Mouse (Mus musculus) splenic B cell, adult 2 months (primary cell): ENCODE results near the gene Klhl25.
"Not testable (repeated sequence)": the region's sequence is repeated elsewhere in the genome, so short reads cannot be mapped to it uniquely, and the experiment has no call there.

Experiments used
- DNase-seq: peaks from one replicate; pipeline ENCODE4 v3.0.0-alpha.2; 2011; ENCODE audit warnings: low read depth, low spot score
- H3K27me3 ChIP-seq: 2 replicates; pipeline ENCODE4 v1.6.1; 2012; ENCODE audit warnings: mild to moderate bottlenecking, low read length, moderate library complexity, mixed read lengths; ENCODE audit not compliant: control insufficient read depth, poor library complexity, insufficient read depth, severe bottlenecking
- H3K36me3 ChIP-seq: 2 replicates; pipeline ENCODE4 v1.6.1; 2012; ENCODE audit warnings: mild to moderate bottlenecking, low read length, moderate library complexity, mixed read lengths; ENCODE audit not compliant: control insufficient read depth, poor library complexity, insufficient read depth, severe bottlenecking

Gene Klhl25

GRCm38 (mm10) chr7:75879436-75879835 lies 31.3 kb downstream of the Klhl25 start:
- not testable (repeated sequence) for DNase-seq, H3K36me3 ChIP-seq, H3K27me3 ChIP-seq

- no peak for DNase-seq
- H3K36me3 ChIP-seq = no peaks in the 10 kb centered on the region
- no peaks in the 10 kb centered on the region for H3K27me3 ChIP-seq
These were observed 32.1 kb downstream of the Klhl25 start for GRCm38 (mm10) chr7:75880236-75880635.

- DNase-seq = peak; percentile 88
- no peaks in the 10 kb centered on the region for H3K27me3 ChIP-seq
- H3K36me3 ChIP-seq = no peaks in the 10 kb centered on the region
These were observed 32.5 kb downstream of the Klhl25 start for GRCm38 (mm10) chr7:75880650-75881049.

- Histone ChIP-seq H3K27me3 (no peaks in the 10 kb centered on the region), H3K36me3 (no peaks in the 10 kb centered on the region)
- no peak for DNase-seq
These were observed 33.3 kb downstream of the Klhl25 start for GRCm38 (mm10) chr7:75881376-75881775.

DNA sequence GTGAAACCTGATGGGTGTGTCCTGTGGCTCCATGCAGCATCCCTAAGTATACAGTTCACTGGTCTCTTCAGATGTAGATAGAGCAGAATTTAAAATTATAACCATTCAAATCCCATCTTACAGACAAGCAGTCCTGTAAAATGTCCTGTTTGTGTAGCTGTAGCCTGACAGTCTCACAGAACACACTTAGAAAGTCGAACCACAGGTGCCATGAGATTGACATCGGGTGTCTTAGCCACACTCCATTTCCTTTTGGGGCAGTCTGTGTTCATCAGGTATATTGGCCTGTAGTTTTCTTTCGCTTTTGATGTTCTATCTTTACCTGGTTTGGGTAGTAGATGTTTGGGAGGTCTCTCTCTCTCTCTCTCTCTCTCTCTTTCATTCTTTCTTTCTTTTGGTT lies 33.7 kb downstream of the Klhl25 start:
- Histone ChIP-seq H3K27me3 (no peaks in the 10 kb centered on the region), H3K36me3 (no peaks in the 10 kb centered on the region)
- DNase-seq = no peak

DNA sequence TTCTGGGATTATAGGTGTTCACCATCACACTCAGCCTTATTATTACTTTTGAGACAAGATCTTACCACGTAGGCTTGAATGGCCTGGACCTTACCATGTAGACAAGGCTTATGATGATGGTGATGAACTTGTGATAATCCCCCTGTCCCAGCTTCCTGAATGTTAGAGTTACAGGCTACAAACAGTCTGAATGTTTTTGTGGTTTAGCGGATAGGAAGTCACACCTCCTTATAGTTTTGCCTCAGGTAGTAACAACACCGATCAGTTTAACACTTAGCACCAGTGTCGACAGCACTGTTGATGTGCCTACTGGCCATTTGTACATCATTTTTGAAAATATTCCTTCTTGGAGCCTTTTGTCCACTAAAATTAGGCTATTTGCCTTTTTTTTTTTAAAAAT lies 43.4 kb downstream of the Klhl25 start:
- H3K27me3 ChIP-seq = no peaks in the 10 kb centered on the region
- H3K36me3 ChIP-seq = no peaks in the 10 kb centered on the region
- no peak for DNase-seq

DNA sequence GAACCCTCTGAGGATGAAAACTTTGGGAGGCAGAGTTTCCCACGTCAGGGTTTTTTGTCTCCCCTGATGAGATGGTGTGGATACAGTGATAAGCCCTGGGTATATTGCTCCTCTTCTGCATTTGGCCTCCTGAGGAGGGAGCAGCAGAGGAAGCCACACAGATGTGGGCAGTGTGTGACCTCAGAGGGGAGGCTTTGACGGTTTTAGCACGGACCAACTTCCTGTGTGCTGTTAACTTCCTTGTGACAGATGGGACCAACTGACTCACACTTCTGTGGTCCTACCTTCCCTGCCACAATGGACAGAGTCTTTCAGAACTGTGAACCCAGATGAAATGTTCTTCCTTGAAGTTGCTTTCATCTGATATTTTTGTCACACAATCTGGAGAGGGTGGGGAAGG lies 44.6 kb downstream of the Klhl25 start:
- no peaks in the 10 kb centered on the region for H3K27me3 ChIP-seq
- peak; percentile 38 for DNase-seq
- H3K36me3 ChIP-seq = no peaks in the 10 kb centered on the region

DNA sequence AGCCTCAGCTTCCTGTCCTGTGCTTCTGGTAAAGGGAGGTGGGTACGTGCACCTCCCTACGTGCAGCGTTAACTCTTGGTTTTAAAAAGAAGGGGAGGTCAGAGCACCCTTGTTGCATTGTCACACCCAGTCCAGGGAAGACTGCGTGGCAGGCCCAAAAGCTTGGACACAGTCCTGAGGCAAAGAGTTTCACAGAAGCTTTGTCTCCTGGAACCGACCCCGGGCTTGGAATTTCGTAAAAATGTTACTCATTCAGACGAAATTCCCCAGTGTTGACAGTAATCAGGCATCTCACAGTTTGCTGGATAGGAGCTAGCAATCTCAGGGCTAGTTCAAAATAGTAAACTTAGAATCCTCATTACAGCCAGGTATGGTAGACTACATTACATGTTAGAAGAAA lies 45.6 kb downstream of the Klhl25 start:
- Histone ChIP-seq H3K27me3 (no peaks in the 10 kb centered on the region), H3K36me3 (no peaks in the 10 kb centered on the region)
- no peak for DNase-seq

DNA sequence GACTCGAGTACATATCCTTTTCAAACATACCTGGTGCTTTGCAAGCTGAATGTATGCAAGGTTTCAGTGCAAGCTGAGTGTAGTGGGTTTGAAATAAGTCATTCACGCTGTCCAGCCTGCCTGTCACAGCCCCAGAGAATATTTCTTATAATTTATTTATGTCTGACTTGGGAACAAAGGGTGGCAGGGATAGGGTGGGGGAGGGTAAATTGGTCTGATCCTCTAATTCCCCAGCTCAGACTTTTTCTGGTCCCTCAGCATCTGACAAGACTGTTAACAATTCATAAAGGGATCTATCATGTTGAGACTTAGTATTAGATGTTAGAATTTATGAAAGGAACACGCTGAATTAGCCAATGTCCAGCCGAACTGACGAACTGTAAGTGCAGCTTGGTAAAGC lies 48.9 kb downstream of the Klhl25 start:
- Histone ChIP-seq H3K27me3 (no peaks in the 10 kb centered on the region), H3K36me3 (no peaks in the 10 kb centered on the region)
- no peak for DNase-seq

DNA sequence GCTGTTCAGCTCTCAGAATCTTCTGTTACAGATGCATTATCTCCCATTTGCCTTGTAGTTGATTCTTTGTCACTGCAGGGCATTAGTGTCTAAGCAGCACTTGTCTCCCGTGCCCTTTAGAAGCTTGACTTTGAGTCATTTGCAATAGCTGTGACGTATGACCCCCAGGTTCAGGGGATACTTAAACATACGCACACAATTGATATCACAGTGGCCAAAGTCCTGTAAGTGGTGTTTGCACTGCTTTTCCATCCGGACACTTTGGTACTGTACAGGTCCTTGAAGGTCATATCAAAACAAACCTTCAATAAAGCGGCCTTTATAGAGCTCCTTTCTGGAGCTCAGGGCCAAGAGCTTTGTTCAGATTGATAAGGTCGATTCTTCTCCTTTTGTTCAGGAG lies 51.0 kb downstream of the Klhl25 start:
- Histone ChIP-seq H3K27me3 (no peaks in the 10 kb centered on the region), H3K36me3 (no peaks in the 10 kb centered on the region)
- no peak for DNase-seq

GRCm38 (mm10) chr7:75899517-75899916 lies 51.4 kb downstream of the Klhl25 start:
- Histone ChIP-seq H3K36me3 (no peaks in the 10 kb centered on the region), H3K27me3 (no peaks in the 10 kb centered on the region)
- no peak for DNase-seq

DNA sequence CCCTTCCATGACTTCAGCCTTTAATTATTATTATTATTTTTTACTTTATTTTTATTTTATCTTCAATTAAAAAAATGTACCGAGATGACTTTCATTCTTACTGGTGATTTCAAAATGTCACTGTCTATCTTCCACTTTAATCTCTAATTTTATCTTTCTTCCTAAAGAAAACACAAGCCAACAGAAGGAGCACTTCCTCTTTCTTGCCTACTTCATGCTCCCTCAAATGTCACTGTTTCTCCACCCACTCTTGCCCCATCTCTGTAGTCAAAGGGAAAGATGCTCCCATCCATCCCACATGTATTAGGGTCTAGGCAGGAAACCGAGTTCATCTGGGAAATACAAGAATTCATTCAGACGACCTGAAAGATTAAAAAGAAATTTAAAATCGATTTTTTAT lies 51.8 kb downstream of the Klhl25 start:
- DNase-seq = no peak
- Histone ChIP-seq H3K27me3 (no peaks in the 10 kb centered on the region), H3K36me3 (no peaks in the 10 kb centered on the region)

DNA sequence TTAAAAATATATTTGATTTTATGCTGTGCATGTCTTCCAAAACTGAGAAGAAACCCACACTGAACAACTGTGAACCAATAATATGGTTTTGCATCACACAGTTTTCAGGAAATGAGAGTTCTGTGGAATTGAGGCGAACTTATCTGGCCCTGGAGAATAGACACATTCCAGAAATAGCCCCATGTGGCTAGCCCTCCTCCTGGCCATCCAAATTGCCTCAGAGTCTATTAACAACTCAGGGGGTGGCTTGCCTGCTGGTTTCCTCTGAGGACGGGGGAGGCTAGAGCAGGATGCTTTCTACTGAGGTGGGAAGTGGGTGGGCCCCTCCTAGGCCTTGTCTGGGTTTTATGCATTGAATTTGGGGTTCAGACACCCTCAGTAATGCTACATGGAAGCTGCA lies 57.0 kb downstream of the Klhl25 start:
- no peak for DNase-seq
- H3K36me3 ChIP-seq = no peaks in the 10 kb centered on the region
- H3K27me3 ChIP-seq = no peaks in the 10 kb centered on the region

DNA sequence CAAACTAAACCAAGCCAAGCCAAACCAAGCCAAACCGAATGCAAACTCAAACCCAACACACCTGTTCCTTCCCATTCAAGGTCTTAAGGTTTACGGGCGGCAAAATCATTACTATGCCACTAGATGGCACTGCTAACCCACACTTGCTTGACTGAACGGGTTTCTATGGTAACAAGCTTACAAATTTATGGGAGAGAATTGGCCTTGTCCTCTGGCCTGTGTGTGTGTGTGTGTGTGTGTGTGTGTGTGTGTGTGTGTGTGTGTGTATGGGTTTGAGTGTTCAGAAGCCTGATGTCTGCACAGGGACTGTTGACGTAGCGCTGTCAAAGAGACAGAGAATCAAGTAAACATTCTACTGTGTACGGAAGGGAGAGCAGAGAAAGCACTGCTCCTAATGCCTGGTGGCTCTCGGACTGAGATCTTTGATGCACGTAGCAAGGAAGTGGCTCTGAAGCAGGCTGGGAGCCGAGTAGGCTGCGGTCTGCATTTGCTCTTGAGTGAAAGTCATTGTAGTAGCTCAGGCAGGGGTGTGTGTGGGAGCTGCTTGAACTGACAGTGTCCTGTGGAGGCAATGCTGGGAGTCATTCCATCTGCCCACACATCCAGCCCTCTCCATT lies 62.0 kb downstream of the Klhl25 start:
- Histone ChIP-seq H3K36me3 (no peaks in the 10 kb centered on the region), H3K27me3 (no peaks in the 10 kb centered on the region)
- DNase-seq = peak; percentile 82

GRCm38 (mm10) chr7:75910652-75911035 lies 62.5 kb downstream of the Klhl25 start:
- no peak for DNase-seq

GRCm38 (mm10) chr7:75913952-75914351 lies 65.8 kb downstream of the Klhl25 start:
- peak; percentile 70 for DNase-seq
- H3K36me3 ChIP-seq = no peaks in the 10 kb centered on the region
- H3K27me3 ChIP-seq = no peaks in the 10 kb centered on the region

More at GRCm38 (mm10) chr7:75910652-75911035, 62.5 kb downstream of the Klhl25 start:
- no peaks in the 10 kb centered on the region for H3K36me3 ChIP-seq
- H3K27me3 ChIP-seq = no peaks in the 10 kb centered on the region
